9 mouse cellular contexts compared by ENCODE assay signal in genomic region chr9:62438085-62438754, GRCm38 (mm10).
DNase-seq lines count a peak whose midpoint lies in the region; ATAC-seq lines count a peak whose summit lies in the region.
"Had no signal": no experiment of that assay in that cellular context is flagged by ENCODE, and none has a peak within 500 bp of the region (broad histone marks: within the 10 kb centered on the region; RNA-seq: fewer than 3 reads in every experiment).

No protein-coding gene starts in this region.

- H3K9ac ChIP-seq in heart, embryonic 13.5 days = peak overlapping the region; percentile 69
- H3K9ac ChIP-seq in forebrain, embryonic 13.5 days = no peak overlapping the region
- H3K9ac ChIP-seq in midbrain, embryonic 12.5 days (replicated peaks) = no peak overlapping the region
- H3K9ac ChIP-seq: liver, postnatal 0 days had no signal

- intact Hi-C loops in heart, postnatal 10 days (cut with DNase I) = no loop called here

- no peaks in the 10 kb centered on the region for H3K27me3 ChIP-seq in heart, embryonic 13.5 days (replicated peaks)
- no peaks in the 10 kb centered on the region for H3K27me3 ChIP-seq in forebrain, embryonic 13.5 days
- H3K27me3 ChIP-seq in midbrain, embryonic 12.5 days = no peaks in the 10 kb centered on the region

- no peak for DNase-seq in heart, postnatal 10 days
- DNase-seq in cerebellum, adult 11-12 months = peak; percentile 85
- DNase-seq in spleen, adult 12 weeks (ENCODE audit: low spot score) = no peak
- DNase-seq in layer of hippocampus, postnatal 36 days = no peak
- no peak for DNase-seq in adipocyte (ENCODE audit: low spot score)
- DNase-seq: liver, postnatal 0 days had no signal

- H3K4me1 ChIP-seq in heart, embryonic 13.5 days = peaks cover 48% of the 10 kb centered on the region
- H3K4me1 ChIP-seq in forebrain, embryonic 13.5 days = peaks cover 22% of the 10 kb centered on the region
- peaks cover 21% of the 10 kb centered on the region for H3K4me1 ChIP-seq in midbrain, embryonic 12.5 days

- ATAC-seq in heart, embryonic 13.5 days (ENCODE audit: extremely low read depth, insufficient number of reproducible peaks, low FRiP score, low TSS enrichment) = no peak
- ATAC-seq in forebrain, embryonic 13.5 days = peak; percentile 13; the same call in 1 of the 2 replicates
- no peak for ATAC-seq in midbrain, embryonic 12.5 days (ENCODE audit: low FRiP score, low read depth)
- ATAC-seq: liver, postnatal 0 days had no signal

- no peaks in the 10 kb centered on the region for H3K9me3 ChIP-seq in heart, embryonic 13.5 days
- no peaks in the 10 kb centered on the region for H3K9me3 ChIP-seq in forebrain, embryonic 13.5 days (replicated peaks)
- H3K9me3 ChIP-seq in midbrain, embryonic 12.5 days = no peaks in the 10 kb centered on the region

- 63% methylated on average over 5 of the region's 5 CpGs for WGBS in heart, embryonic 13.5 days
- 82% methylated on average over 5 of the region's 5 CpGs for WGBS in forebrain, embryonic 13.5 days
- WGBS in midbrain, embryonic 12.5 days = 88% methylated on average over 5 of the region's 5 CpGs

- H3K4me3 ChIP-seq in heart, embryonic 13.5 days = no peak overlapping the region
- H3K4me3 ChIP-seq in forebrain, embryonic 13.5 days = no peak overlapping the region
- no peak overlapping the region for H3K4me3 ChIP-seq in midbrain, embryonic 12.5 days

- no peaks in the 10 kb centered on the region for H3K36me3 ChIP-seq in heart, embryonic 13.5 days
- 0 out of 2 replicates have a peak, but pooled peaks cover 4% of the 10 kb centered on the region for H3K36me3 ChIP-seq in forebrain, embryonic 13.5 days (ENCODE audit: poor library complexity, severe bottlenecking)
- no peaks in the 10 kb centered on the region for H3K36me3 ChIP-seq in midbrain, embryonic 12.5 days

- peak overlapping the region; percentile 9; the same call in 1 of the 2 replicates for H3K4me2 ChIP-seq in heart, embryonic 13.5 days
- H3K4me2 ChIP-seq in forebrain, embryonic 13.5 days = no peak overlapping the region
- H3K4me2 ChIP-seq in midbrain, embryonic 12.5 days (replicated peaks) = no peak overlapping the region

- peak overlapping the region; percentile 95 for H3K27ac ChIP-seq in heart, embryonic 13.5 days (replicated peaks)
- peak overlapping the region; percentile 89 for H3K27ac ChIP-seq in forebrain, embryonic 13.5 days
- H3K27ac ChIP-seq in midbrain, embryonic 12.5 days (replicated peaks) = peak overlapping the region; percentile 64
